ENCODE assay signal across 8 mouse cellular contexts in the genomic region with DNA sequence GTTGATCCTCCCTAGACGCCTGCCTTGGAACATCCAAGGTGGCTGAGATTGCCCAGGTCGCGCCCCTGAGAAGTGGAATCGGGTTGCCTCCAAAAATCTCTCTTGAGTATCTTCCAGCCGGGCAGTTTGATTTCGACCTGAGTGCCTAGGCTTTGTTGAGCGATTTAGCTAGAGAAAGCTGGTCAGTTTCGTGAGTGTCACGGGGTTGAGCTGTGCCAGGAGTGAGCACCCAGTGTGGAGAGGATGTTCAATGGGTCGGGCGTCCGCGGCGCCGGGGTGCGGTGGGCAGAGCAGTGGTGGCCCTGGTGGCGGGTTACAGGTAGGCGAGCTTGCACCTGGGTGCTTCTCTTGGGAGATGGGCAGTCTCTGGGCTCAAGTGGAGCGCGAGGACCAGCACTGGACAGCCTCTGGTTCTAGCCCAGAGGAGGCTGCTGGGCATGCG. TPM values are rescaled to one million over a fixed set of nuclear protein-coding genes. Genes with fewer than 3 reads are reported as not detected.
DNase-seq lines count a peak whose midpoint lies in the region; ATAC-seq and TF ChIP-seq lines count a peak whose summit lies in the region.

No protein-coding gene starts in this region.

- H3K27ac ChIP-seq in heart, embryonic 10.5 days, result peak overlapping the region; percentile 92
- no peak overlapping the region for H3K27ac ChIP-seq in embryonic fibroblast, embryonic 13.5 days (ENCODE audit: insufficient read depth, low read length)
- peak overlapping the region; percentile 99 for H3K27ac ChIP-seq in hindbrain, embryonic 16.5 days (ENCODE audit: low read depth, low read length)
- no peak overlapping the region for H3K27ac ChIP-seq in liver, embryonic 15.5 days (replicated peaks)

- peak overlapping the region; percentile 97 for H3K9ac ChIP-seq in hindbrain, embryonic 16.5 days (ENCODE audit: low read depth, low read length)
- no peak overlapping the region for H3K9ac ChIP-seq in liver, embryonic 15.5 days

- no peak for TF ChIP-seq CTCF in embryonic fibroblast, embryonic 13.5 days (IDR thresholded peaks at IDR 0.05; ENCODE audit: borderline replicate concordance, insufficient read depth, low read length)

- DNase-seq in heart, embryonic 10.5 days (ENCODE audit: low spot score), result peak; percentile 75
- DNase-seq in heart, postnatal 25 days (ENCODE audit: low spot score), result no peak
- peak; percentile 40 for DNase-seq in NIH3T3 (ENCODE audit: low read depth)
- peak; percentile 14 for DNase-seq in ovary, postnatal 36 days (ENCODE audit: low spot score)
- no peak for DNase-seq in thymus, postnatal 25 days

- peak overlapping the region; percentile 77 for H3K4me2 ChIP-seq in hindbrain, embryonic 16.5 days (ENCODE audit: low read length)
- H3K4me2 ChIP-seq in liver, embryonic 15.5 days, result peak overlapping the region; percentile 65

- no peaks in the 10 kb centered on the region for H3K9me3 ChIP-seq in heart, embryonic 10.5 days
- H3K9me3 ChIP-seq in hindbrain, embryonic 16.5 days (ENCODE audit: control insufficient read depth, low read length), result no peaks in the 10 kb centered on the region
- H3K9me3 ChIP-seq in liver, embryonic 15.5 days (replicated peaks), result no peaks in the 10 kb centered on the region

- peaks cover 16% of the 10 kb centered on the region for H3K4me1 ChIP-seq in heart, embryonic 10.5 days
- peaks cover 2% of the 10 kb centered on the region; the same call in 1 of the 2 replicates for H3K4me1 ChIP-seq in embryonic fibroblast, embryonic 13.5 days (ENCODE audit: control insufficient read depth, insufficient read depth, low read length)
- peaks cover 12% of the 10 kb centered on the region for H3K4me1 ChIP-seq in hindbrain, embryonic 16.5 days (ENCODE audit: control insufficient read depth, insufficient read depth, low read depth, low read length)
- no peaks in the 10 kb centered on the region for H3K4me1 ChIP-seq in liver, embryonic 15.5 days (replicated peaks)

- 2% methylated on average over 21 of the region's 21 CpGs for WGBS in heart, embryonic 10.5 days
- WGBS in hindbrain, embryonic 16.5 days, result 2% methylated on average over 21 of the region's 21 CpGs
- 3% methylated on average over 21 of the region's 21 CpGs for WGBS in liver, embryonic 15.5 days (ENCODE audit: insufficient replicate concordance)

- ATAC-seq in hindbrain, embryonic 16.5 days, result no peak; the same call in 1 of the 2 replicates
- no peak for ATAC-seq in liver, embryonic 15.5 days (ENCODE audit: insufficient read depth)

- intact Hi-C loops in heart, postnatal 25 days (cut with DNase I), result no loop called here

- H3K4me3 ChIP-seq in heart, embryonic 10.5 days, result peak overlapping the region; percentile 83
- H3K4me3 ChIP-seq in embryonic fibroblast, embryonic 13.5 days (ENCODE audit: insufficient read depth, low read length), result peak overlapping the region; percentile 68
- H3K4me3 ChIP-seq in hindbrain, embryonic 16.5 days (ENCODE audit: low read length), result peak overlapping the region; percentile 91
- H3K4me3 ChIP-seq in liver, embryonic 15.5 days (replicated peaks), result peak overlapping the region; percentile 51

- peaks cover 5% of the 10 kb centered on the region; the same call in 1 of the 2 replicates for H3K27me3 ChIP-seq in heart, embryonic 10.5 days (ENCODE audit: insufficient read depth, poor library complexity, severe bottlenecking)
- no peaks in the 10 kb centered on the region for H3K27me3 ChIP-seq in hindbrain, embryonic 16.5 days (replicated peaks; ENCODE audit: control insufficient read depth, insufficient read depth, low read length)
- peaks cover 68% of the 10 kb centered on the region for H3K27me3 ChIP-seq in liver, embryonic 15.5 days

- no peak for TF ChIP-seq POLR2A in embryonic fibroblast, embryonic 13.5 days (IDR thresholded peaks at IDR 0.05; ENCODE audit: low read depth, low read length)

- H3K36me3 ChIP-seq in heart, embryonic 10.5 days, result no peaks in the 10 kb centered on the region
- H3K36me3 ChIP-seq in hindbrain, embryonic 16.5 days (ENCODE audit: control insufficient read depth, insufficient read depth, low read length), result no peaks in the 10 kb centered on the region
- no peaks in the 10 kb centered on the region for H3K36me3 ChIP-seq in liver, embryonic 15.5 days (replicated peaks)

RNA-seq across cellular contexts. Expression of a gene that starts 1.9 kb away (rescaled TPM):
- polyA plus RNA-seq in heart, embryonic 10.5 days (2016; fragmentation: Nextera tagmentation; extraction: Ambion mirVana), result 5.8 and 9.0 TPM in 2 replicates
- 1 to 10 TPM; 3.7 to 4.3 TPM for total RNA-seq in heart, postnatal 25 days (2021)
- 22.6 and 35.9 TPM in 2 replicates for polyA plus RNA-seq in embryonic fibroblast, embryonic 13.5 days (2011; ENCODE audit: insufficient read length, low read depth, missing spikeins)
- polyA plus RNA-seq in hindbrain, embryonic 16.5 days (2015; fragmentation: Nextera tagmentation; extraction: Ambion mirVana), result 67.2 and 69.4 TPM in 2 replicates
- 0.56 and 0.84 TPM in 2 replicates for polyA plus RNA-seq in liver, embryonic 15.5 days (2015; fragmentation: Nextera tagmentation; extraction: Ambion mirVana)

Comparison
In these comparisons a context has a peak if more than half of its experiments do, and no peak if none do; other contexts are left out.
1. DNase-seq: peak in heart, embryonic 10.5 days (single experiment), NIH3T3 (single experiment) and ovary, postnatal 36 days (single experiment); none in heart, postnatal 25 days (single experiment) and thymus, postnatal 25 days (single experiment).
2. H3K27ac ChIP-seq: peak in heart, embryonic 10.5 days (single experiment) and hindbrain, embryonic 16.5 days (single experiment); none in embryonic fibroblast, embryonic 13.5 days (single experiment) and liver, embryonic 15.5 days (single experiment).
3. Peak in every context shown above with its lines, with median percentiles within 50 percentile points of each other: H3K4me3 ChIP-seq.